Mouse (Mus musculus) stomach, postnatal 0 days (tissue): ENCODE data around the gene Cnih3.

Experiments
- CTCF ChIP-seq: IDR thresholded peaks from 2 replicates; pipeline ENCODE4 v1.5.1; 2016; ENCODE audit warnings: antibody characterized with exemption, low read depth, mild to moderate bottlenecking, moderate library complexity
- EP300 ChIP-seq: optimal IDR thresholded peaks from 2 replicates; pipeline ENCODE3; 2016; ENCODE audit warnings: antibody characterized with exemption

- TF ChIP-seq CTCF, result no peak
- no peak for TF ChIP-seq EP300
Observed at GRCm38 (mm10) chr1:181462051-181462905, 109.8 kb downstream of the Cnih3 start.
